Mouse (Mus musculus): ENCODE measurements around the gene Ak1. TPM values are rescaled to one million over a fixed set of nuclear protein-coding genes. Genes with fewer than 3 reads are reported as not detected.

Gene Ak1
- polyA plus RNA-seq, 1 experiment from 2014 or later: 46.6 TPM

GRCm38 (mm10) chr2:32633660-32634059 lies 12.1 kb downstream of the Ak1 start:
- no peak overlapping the region for H3K9ac ChIP-seq
- H3K36me3 ChIP-seq: 0 out of 2 replicates have a peak, but pooled peaks cover 4% of the 10 kb centered on the region
- no peaks in the 10 kb centered on the region for H3K9me3 ChIP-seq
- no peak overlapping the region for H3K4me3 ChIP-seq
- WGBS: 71% methylated on average over 5 of the region's 5 CpGs
- H3K27me3 ChIP-seq (replicated peaks): no peaks in the 10 kb centered on the region
- H3K4me1 ChIP-seq: peaks cover 18% of the 10 kb centered on the region
- ATAC-seq (ENCODE audit: low FRiP score, low read depth): no peak
- H3K4me2 ChIP-seq (replicated peaks): no peak overlapping the region
- no peak overlapping the region for H3K27ac ChIP-seq

GRCm38 (mm10) chr2:32634277-32635105 lies 12.9 kb downstream of the Ak1 start:
- no peak overlapping the region for H3K9ac ChIP-seq
- H3K36me3 ChIP-seq: 0 out of 2 replicates have a peak, but pooled peaks cover 4% of the 10 kb centered on the region
- no peak overlapping the region for H3K4me3 ChIP-seq
- peaks cover 9% of the 10 kb centered on the region for H3K4me1 ChIP-seq
- 81% methylated on average over 10 of the region's 10 CpGs for WGBS
- no peak overlapping the region for H3K27ac ChIP-seq
- no peak for ATAC-seq (ENCODE audit: low FRiP score, low read depth)
- no peaks in the 10 kb centered on the region for H3K9me3 ChIP-seq
- no peaks in the 10 kb centered on the region for H3K27me3 ChIP-seq (replicated peaks)
- H3K4me2 ChIP-seq (replicated peaks): no peak overlapping the region

GRCm38 (mm10) chr2:32636617-32637016 lies 15.1 kb downstream of the Ak1 start:
- no peak overlapping the region for H3K4me2 ChIP-seq (replicated peaks)
- H3K36me3 ChIP-seq: 0 out of 2 replicates have a peak, but pooled peaks cover 4% of the 10 kb centered on the region
- peaks cover 7% of the 10 kb centered on the region for H3K4me1 ChIP-seq
- H3K27me3 ChIP-seq (replicated peaks): no peaks in the 10 kb centered on the region
- no peak overlapping the region for H3K4me3 ChIP-seq
- ATAC-seq (ENCODE audit: low FRiP score, low read depth): no peak
- no peaks in the 10 kb centered on the region for H3K9me3 ChIP-seq
- no peak overlapping the region for H3K9ac ChIP-seq
- no peak overlapping the region for H3K27ac ChIP-seq
- 92% methylated on average over 7 of the region's 7 CpGs for WGBS

GRCm38 (mm10) chr2:32637778-32638281 lies 16.3 kb downstream of the Ak1 start:
- Histone ChIP-seq H3K27me3 (replicated peaks) (no peaks in the 10 kb centered on the region), H3K36me3 (0 out of 2 replicates have a peak, but pooled peaks cover 4% of the 10 kb centered on the region), H3K4me1 (peaks cover 7% of the 10 kb centered on the region), H3K9me3 (no peaks in the 10 kb centered on the region), H3K4me3 (no peak overlapping the region), H3K27ac (no peak overlapping the region), H3K9ac (no peak overlapping the region; the same call in 1 of the 2 replicates), H3K4me2 (replicated peaks) (no peak overlapping the region)
- no peak for ATAC-seq (ENCODE audit: low FRiP score, low read depth)
- WGBS: 33% methylated on average over 11 of the region's 11 CpGs

GRCm38 (mm10) chr2:32639632-32640031 lies 18.1 kb downstream of the Ak1 start:
- 0 out of 2 replicates have a peak, but pooled peaks cover 1% of the 10 kb centered on the region for H3K36me3 ChIP-seq
- no peak for ATAC-seq (ENCODE audit: low FRiP score, low read depth)

GRCm38 (mm10) chr2:32640550-32641051 lies 19.0 kb downstream of the Ak1 start:
- Histone ChIP-seq H3K9me3 (no peaks in the 10 kb centered on the region), H3K4me2 (replicated peaks) (no peak overlapping the region), H3K36me3 (no peaks in the 10 kb centered on the region), H3K4me3 (no peak overlapping the region), H3K4me1 (peaks cover 7% of the 10 kb centered on the region), H3K27me3 (replicated peaks) (no peaks in the 10 kb centered on the region), H3K27ac (no peak overlapping the region), H3K9ac (no peak overlapping the region)
- 63% methylated on average over 6 of the region's 6 CpGs for WGBS
- ATAC-seq (ENCODE audit: low FRiP score, low read depth): no peak

More at GRCm38 (mm10) chr2:32639632-32640031, 18.1 kb downstream of the Ak1 start:
- 81% methylated on average over 1 of the region's 1 CpGs for WGBS
- no peak overlapping the region for H3K9ac ChIP-seq
- peaks cover 7% of the 10 kb centered on the region for H3K4me1 ChIP-seq
- H3K27me3 ChIP-seq (replicated peaks): no peaks in the 10 kb centered on the region
- H3K4me3 ChIP-seq: no peak overlapping the region
- H3K4me2 ChIP-seq (replicated peaks): no peak overlapping the region
- no peaks in the 10 kb centered on the region for H3K9me3 ChIP-seq
- H3K27ac ChIP-seq: no peak overlapping the region

GRCm38 (mm10) chr2:32641810-32642209 lies 20.3 kb downstream of the Ak1 start:
- H3K9ac ChIP-seq: no peak overlapping the region
- H3K27me3 ChIP-seq (replicated peaks): no peaks in the 10 kb centered on the region
- WGBS: 84% methylated on average over 5 of the region's 5 CpGs
- ATAC-seq (ENCODE audit: low FRiP score, low read depth): no peak
- H3K9me3 ChIP-seq: no peaks in the 10 kb centered on the region
- H3K27ac ChIP-seq: no peak overlapping the region
- H3K4me3 ChIP-seq: no peak overlapping the region
- H3K36me3 ChIP-seq: no peaks in the 10 kb centered on the region
- no peak overlapping the region for H3K4me2 ChIP-seq (replicated peaks)
- H3K4me1 ChIP-seq: peaks cover 10% of the 10 kb centered on the region

- H3K4me3 ChIP-seq: no peak overlapping the region
- no peak overlapping the region for H3K27ac ChIP-seq
- no peak overlapping the region for H3K9ac ChIP-seq
- no peaks in the 10 kb centered on the region for H3K36me3 ChIP-seq
- WGBS: 79% methylated on average over 7 of the region's 7 CpGs
- H3K4me1 ChIP-seq: peaks cover 8% of the 10 kb centered on the region
- H3K9me3 ChIP-seq: no peaks in the 10 kb centered on the region
- no peaks in the 10 kb centered on the region for H3K27me3 ChIP-seq (replicated peaks)
- no peak overlapping the region for H3K4me2 ChIP-seq (replicated peaks)
- ATAC-seq (ENCODE audit: low FRiP score, low read depth): no peak
Measured at GRCm38 (mm10) chr2:32642813-32643212, 21.3 kb downstream of the Ak1 start.

GRCm38 (mm10) chr2:32644083-32644482 lies 22.5 kb downstream of the Ak1 start:
- H3K36me3 ChIP-seq: no peaks in the 10 kb centered on the region
- 80% methylated on average over 9 of the region's 9 CpGs for WGBS
- no peak overlapping the region for H3K4me3 ChIP-seq
- H3K4me2 ChIP-seq (replicated peaks): no peak overlapping the region
- no peaks in the 10 kb centered on the region for H3K27me3 ChIP-seq (replicated peaks)
- H3K27ac ChIP-seq: no peak overlapping the region
- no peak for ATAC-seq (ENCODE audit: low FRiP score, low read depth)
- peaks cover 3% of the 10 kb centered on the region; the same call in 1 of the 2 replicates for H3K4me1 ChIP-seq
- H3K9me3 ChIP-seq: no peaks in the 10 kb centered on the region
- no peak overlapping the region for H3K9ac ChIP-seq

- Histone ChIP-seq H3K4me2 (replicated peaks) (no peak overlapping the region), H3K9ac (no peak overlapping the region), H3K36me3 (no peaks in the 10 kb centered on the region), H3K27ac (no peak overlapping the region), H3K4me1 (peaks cover 3% of the 10 kb centered on the region; the same call in 1 of the 2 replicates), H3K27me3 (replicated peaks) (no peaks in the 10 kb centered on the region), H3K9me3 (no peaks in the 10 kb centered on the region), H3K4me3 (no peak overlapping the region)
- ATAC-seq (ENCODE audit: low FRiP score, low read depth): no peak
- WGBS: 89% methylated on average over 8 of the region's 8 CpGs
Measured at GRCm38 (mm10) chr2:32644799-32645475, 23.4 kb downstream of the Ak1 start.

- no peak for ATAC-seq (ENCODE audit: low FRiP score, low read depth)
- no peak overlapping the region for H3K4me2 ChIP-seq (replicated peaks)
- H3K27ac ChIP-seq: no peak overlapping the region
- H3K4me1 ChIP-seq: peaks cover 3% of the 10 kb centered on the region; the same call in 1 of the 2 replicates
- H3K9ac ChIP-seq: no peak overlapping the region
- no peaks in the 10 kb centered on the region for H3K9me3 ChIP-seq
- H3K4me3 ChIP-seq: no peak overlapping the region
- 82% methylated on average over 3 of the region's 3 CpGs for WGBS
- H3K36me3 ChIP-seq: no peaks in the 10 kb centered on the region
- H3K27me3 ChIP-seq (replicated peaks): no peaks in the 10 kb centered on the region
Measured at GRCm38 (mm10) chr2:32645647-32646046, 24.1 kb downstream of the Ak1 start.
